Mouse (Mus musculus) hindbrain, embryonic 15.5 days (tissue): ENCODE results near the gene Hspb1. TPM values are rescaled to one million over a fixed set of nuclear protein-coding genes. Genes with fewer than 3 reads are reported as not detected.

ENCODE experiments used
- ATAC-seq: fragments of 200-750 bp; cut with Nextera tagmentation; 2 replicates; pipeline ENCODE4 v1.8.0; 2017; ENCODE audit warnings: low read depth, moderate number of reproducible peaks, moderate TSS enrichment; ENCODE audit not compliant: low FRiP score
- H3K27ac ChIP-seq: fragments of 300-500 bp; sonication (generic); replicated peaks from 2 replicates; pipeline ENCODE4 v1.5.1; 2015; ENCODE audit warnings: mild to moderate bottlenecking, inconsistent platforms
- H3K27me3 ChIP-seq: fragments of 300-500 bp; sonication (generic); 2 replicates; pipeline ENCODE4 v1.6.1; 2015; ENCODE audit warnings: control low read depth, inconsistent platforms
- H3K36me3 ChIP-seq: fragments of 300-500 bp; sonication (generic); 2 replicates; pipeline ENCODE4 v1.6.1; 2015; ENCODE audit warnings: control low read depth, inconsistent platforms
- H3K4me1 ChIP-seq: fragments of 300-500 bp; sonication (generic); replicated peaks from 2 replicates; pipeline ENCODE4 v1.6.1; 2015; ENCODE audit warnings: control low read depth, inconsistent platforms
- H3K4me2 ChIP-seq: fragments of 300-500 bp; sonication (generic); 2 replicates; pipeline ENCODE4 v1.6.1; 2015; ENCODE audit warnings: moderate library complexity, mild to moderate bottlenecking, inconsistent platforms
- H3K4me3 ChIP-seq: fragments of 300-500 bp; sonication (generic); 2 replicates; pipeline ENCODE4 v1.5.1; 2015; ENCODE audit warnings: mild to moderate bottlenecking, inconsistent platforms
- H3K9ac ChIP-seq: fragments of 300-500 bp; sonication (generic); 2 replicates; pipeline ENCODE4 v1.6.1; 2015; ENCODE audit warnings: inconsistent platforms
- H3K9me3 ChIP-seq: fragments of 300-500 bp; sonication (generic); 2 replicates; pipeline ENCODE4 v1.6.1; 2016; ENCODE audit warnings: control low read depth, inconsistent platforms
- WGBS: fragments of 180-500 bp; shearing (Covaris S2); methylation state at CpG from one replicate; pipeline ENCODE4 v1.1.7; 2015; 5-methylcytosine and 5-hydroxymethylcytosine counted together
- polyA plus RNA-seq: library from polyadenylated mRNA; unstranded; fragments of >200 nt; fragmentation: Nextera tagmentation; extraction: Ambion mirVana; gene quantifications from 2 replicates; pipeline ENCODE4 v1.2.1, GENCODE M21; 2015

Hspb1 gene
- polyA plus RNA-seq, 1 experiment from 2014 or later, result 14.8 TPM

DNA sequence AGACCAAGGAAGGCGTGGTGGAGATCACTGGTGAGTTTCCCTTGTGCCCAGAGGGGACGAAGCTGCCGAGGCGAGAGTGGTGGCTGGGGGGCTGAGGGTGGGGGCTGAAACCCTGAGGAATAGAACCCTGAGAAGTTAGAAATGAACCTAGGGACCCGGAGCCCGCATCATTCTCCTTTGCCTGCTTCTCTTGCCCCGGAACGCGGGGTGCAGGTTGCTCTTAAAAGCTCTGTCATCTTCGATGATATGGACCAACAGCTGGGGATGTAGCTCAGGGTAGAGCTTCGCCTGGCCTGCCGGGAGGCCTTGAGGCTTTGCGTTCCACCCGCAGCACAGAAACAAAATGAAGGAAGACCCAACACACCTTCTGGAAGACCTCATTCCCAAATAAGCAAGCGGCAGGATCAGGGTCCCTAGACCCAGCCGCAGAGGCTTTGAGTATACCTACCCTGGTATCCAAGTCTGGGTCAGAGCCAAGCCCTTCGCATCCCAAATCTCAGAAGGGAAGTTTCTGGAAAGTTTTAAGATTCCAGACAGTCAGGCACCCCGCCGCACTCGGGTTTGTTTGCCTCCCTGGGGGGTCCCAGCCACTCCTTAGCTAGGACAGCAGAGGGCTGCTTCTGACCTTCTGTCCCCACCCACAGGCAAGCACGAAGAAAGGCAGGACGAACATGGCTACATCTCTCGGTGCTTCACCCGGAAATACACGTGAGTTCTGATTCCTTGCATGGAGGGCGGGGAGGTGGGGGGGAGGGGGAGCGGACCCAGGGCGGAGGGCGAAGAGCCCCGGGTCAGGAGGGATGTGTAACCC, 891 bp downstream of the Hspb1 start:
- Histone ChIP-seq H3K9ac (no peak overlapping the region), H3K27ac (no peak overlapping the region), H3K4me3 (peak overlapping the region; percentile 13), H3K27me3 (peaks cover 29% of the 10 kb centered on the region), H3K9me3 (no peaks in the 10 kb centered on the region), H3K4me2 (peak overlapping the region; percentile 39), H3K36me3 (no peaks in the 10 kb centered on the region), H3K4me1 (peaks cover 15% of the 10 kb centered on the region)
- 4% methylated on average over 30 of the region's 30 CpGs for WGBS
- no peak for ATAC-seq

- no peak for ATAC-seq
- no peaks in the 10 kb centered on the region for H3K9me3 ChIP-seq
- peaks cover 15% of the 10 kb centered on the region for H3K4me1 ChIP-seq
- H3K36me3 ChIP-seq, result no peaks in the 10 kb centered on the region
- no peak overlapping the region for H3K9ac ChIP-seq
- no peak overlapping the region for H3K4me3 ChIP-seq
- no peak overlapping the region for H3K4me2 ChIP-seq
- H3K27me3 ChIP-seq, result peaks cover 29% of the 10 kb centered on the region
- H3K27ac ChIP-seq, result no peak overlapping the region
- 63% methylated on average over 4 of the region's 4 CpGs for WGBS
These were observed 2.6 kb downstream of the Hspb1 start for GRCm38 (mm10) chr5:135890323-135890722.

- no peaks in the 10 kb centered on the region for H3K36me3 ChIP-seq
- H3K9ac ChIP-seq, result no peak overlapping the region
- H3K4me2 ChIP-seq, result no peak overlapping the region
- H3K4me1 ChIP-seq, result peaks cover 15% of the 10 kb centered on the region
- H3K27ac ChIP-seq, result no peak overlapping the region
- ATAC-seq, result no peak
- H3K9me3 ChIP-seq, result no peaks in the 10 kb centered on the region
- peaks cover 29% of the 10 kb centered on the region for H3K27me3 ChIP-seq
- WGBS, result 60% methylated on average over 3 of the region's 3 CpGs
- no peak overlapping the region for H3K4me3 ChIP-seq
These were observed 3.2 kb downstream of the Hspb1 start for GRCm38 (mm10) chr5:135890920-135891319.

- Histone ChIP-seq H3K4me1 (peaks cover 11% of the 10 kb centered on the region), H3K27ac (no peak overlapping the region), H3K9me3 (no peaks in the 10 kb centered on the region), H3K27me3 (peaks cover 25% of the 10 kb centered on the region), H3K4me3 (no peak overlapping the region), H3K36me3 (no peaks in the 10 kb centered on the region), H3K4me2 (no peak overlapping the region), H3K9ac (no peak overlapping the region)
- 62% methylated on average over 9 of the region's 9 CpGs for WGBS
- ATAC-seq, result no peak
These were observed 5.1 kb downstream of the Hspb1 start for GRCm38 (mm10) chr5:135892589-135893351.

- 87% methylated on average over 6 of the region's 6 CpGs for WGBS
These were observed 7.2 kb downstream of the Hspb1 start for GRCm38 (mm10) chr5:135894958-135895357.

GRCm38 (mm10) chr5:135898028-135898427, 10.3 kb downstream of the Hspb1 start:
- Histone ChIP-seq H3K9me3 (no peaks in the 10 kb centered on the region), H3K9ac (no peak overlapping the region), H3K4me2 (no peak overlapping the region), H3K36me3 (no peaks in the 10 kb centered on the region), H3K4me1 (peaks cover 5% of the 10 kb centered on the region), H3K27me3 (no peaks in the 10 kb centered on the region), H3K4me3 (no peak overlapping the region), H3K27ac (no peak overlapping the region)
- ATAC-seq, result no peak
- WGBS, result 20% methylated on average over 3 of the region's 3 CpGs

More at GRCm38 (mm10) chr5:135894958-135895357, 7.2 kb downstream of the Hspb1 start:
- Histone ChIP-seq H3K36me3 (no peaks in the 10 kb centered on the region), H3K27me3 (peaks cover 12% of the 10 kb centered on the region; the same call in 1 of the 2 replicates), H3K4me3 (no peak overlapping the region), H3K9me3 (no peaks in the 10 kb centered on the region), H3K4me2 (no peak overlapping the region), H3K9ac (no peak overlapping the region), H3K4me1 (no peaks in the 10 kb centered on the region), H3K27ac (no peak overlapping the region)
- no peak for ATAC-seq

DNA sequence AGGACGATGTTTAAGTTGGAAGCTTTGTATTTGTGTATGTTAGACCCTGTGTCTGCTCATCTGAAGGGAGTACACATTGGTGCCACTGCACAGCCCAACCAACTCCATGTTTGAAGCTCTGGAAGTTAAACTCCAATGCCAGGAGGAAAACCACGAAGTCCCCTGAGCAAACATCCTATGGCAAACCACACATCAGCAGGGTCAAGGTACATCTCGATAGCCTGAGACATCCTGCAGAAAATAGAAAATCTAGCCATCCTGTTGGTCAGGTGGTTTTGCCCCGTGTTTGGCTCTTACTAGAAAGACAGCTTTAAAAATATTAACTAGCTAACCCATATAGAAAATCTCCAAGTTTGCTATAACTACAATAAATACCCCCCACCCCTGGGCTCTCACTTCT, 11.3 kb downstream of the Hspb1 start:
- Histone ChIP-seq H3K4me2 (no peak overlapping the region), H3K27me3 (no peaks in the 10 kb centered on the region), H3K4me1 (peaks cover 9% of the 10 kb centered on the region), H3K27ac (no peak overlapping the region), H3K9ac (no peak overlapping the region), H3K9me3 (no peaks in the 10 kb centered on the region), H3K36me3 (no peaks in the 10 kb centered on the region), H3K4me3 (no peak overlapping the region)
- 77% methylated on average over 4 of the region's 4 CpGs for WGBS
- ATAC-seq, result no peak

DNA sequence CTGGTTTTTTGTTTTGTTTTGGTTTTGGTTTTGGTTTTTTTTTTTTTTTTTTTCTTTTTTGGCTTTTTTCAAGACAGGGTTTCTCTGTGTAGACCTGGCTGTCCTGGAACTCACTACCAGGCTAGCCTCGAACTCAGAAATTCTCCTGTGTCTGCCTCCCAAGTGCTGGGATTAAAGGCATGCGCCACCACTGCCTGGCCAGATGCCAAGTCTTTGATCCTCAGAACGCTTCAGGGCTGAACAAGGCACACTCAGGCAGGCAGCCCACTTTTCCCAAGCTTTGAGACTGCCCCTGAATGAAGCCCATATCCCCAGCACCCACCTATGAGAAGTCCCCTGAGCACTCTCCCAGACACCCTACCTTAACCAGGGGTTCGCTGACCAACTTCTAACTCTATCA, 12.1 kb downstream of the Hspb1 start:
- no peaks in the 10 kb centered on the region for H3K27me3 ChIP-seq
- WGBS, result 60% methylated on average over 4 of the region's 4 CpGs

DNA sequence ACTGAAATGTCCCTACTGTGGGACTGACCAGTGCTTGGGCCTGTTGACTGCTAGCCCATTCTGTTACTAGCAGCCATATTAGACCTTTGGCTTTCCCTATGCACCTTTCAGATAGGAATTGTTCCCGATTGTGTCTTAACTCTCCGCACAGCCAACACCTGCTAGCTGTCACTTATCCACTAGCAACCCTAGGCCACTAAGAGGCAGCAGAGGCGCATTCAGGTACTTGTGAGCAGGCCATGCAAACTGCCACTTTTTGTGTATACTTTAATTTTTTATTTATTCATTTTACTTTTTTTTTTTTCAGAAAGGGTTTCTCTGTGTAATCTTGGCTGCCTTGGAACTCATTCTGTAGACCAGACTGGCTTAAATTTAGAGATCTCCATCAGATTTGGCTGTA, 13.0 kb downstream of the Hspb1 start:
- H3K27ac ChIP-seq, result no peak overlapping the region
- WGBS, result 80% methylated on average over 3 of the region's 3 CpGs
- peaks cover 12% of the 10 kb centered on the region for H3K4me1 ChIP-seq
- H3K36me3 ChIP-seq, result no peaks in the 10 kb centered on the region
- no peak overlapping the region for H3K4me3 ChIP-seq
- H3K9ac ChIP-seq, result no peak overlapping the region
- no peaks in the 10 kb centered on the region for H3K9me3 ChIP-seq
- no peak overlapping the region for H3K4me2 ChIP-seq
- no peak for ATAC-seq
- no peaks in the 10 kb centered on the region for H3K27me3 ChIP-seq

More for the DNA sequence above, 12.1 kb downstream of the Hspb1 start:
- Histone ChIP-seq H3K4me1 (peaks cover 12% of the 10 kb centered on the region), H3K9me3 (no peaks in the 10 kb centered on the region), H3K9ac (no peak overlapping the region), H3K36me3 (no peaks in the 10 kb centered on the region), H3K4me2 (no peak overlapping the region), H3K27ac (no peak overlapping the region), H3K4me3 (no peak overlapping the region)
- no peak for ATAC-seq

GRCm38 (mm10) chr5:135901354-135902095, 13.8 kb downstream of the Hspb1 start:
- 63% methylated on average over 6 of the region's 6 CpGs for WGBS
- no peak overlapping the region for H3K4me3 ChIP-seq
- H3K4me1 ChIP-seq, result peaks cover 12% of the 10 kb centered on the region
- no peak for ATAC-seq
- H3K36me3 ChIP-seq, result no peaks in the 10 kb centered on the region
- H3K4me2 ChIP-seq, result no peak overlapping the region
- H3K27ac ChIP-seq, result no peak overlapping the region
- H3K9me3 ChIP-seq, result no peaks in the 10 kb centered on the region
- no peaks in the 10 kb centered on the region for H3K27me3 ChIP-seq
- no peak overlapping the region for H3K9ac ChIP-seq

- H3K9ac ChIP-seq, result peak overlapping the region; percentile 34
- H3K9me3 ChIP-seq, result no peaks in the 10 kb centered on the region
- H3K36me3 ChIP-seq, result no peaks in the 10 kb centered on the region
- peak overlapping the region; percentile 65 for H3K4me2 ChIP-seq
- no peaks in the 10 kb centered on the region for H3K27me3 ChIP-seq
- H3K4me3 ChIP-seq, result peak overlapping the region; percentile 35
- H3K27ac ChIP-seq, result peak overlapping the region; percentile 91
- peaks cover 17% of the 10 kb centered on the region for H3K4me1 ChIP-seq
- WGBS, result 21% methylated on average over 7 of the region's 7 CpGs
- peak; percentile 17; the same call in 1 of the 2 replicates for ATAC-seq
These were observed 15.3 kb downstream of the Hspb1 start for GRCm38 (mm10) chr5:135903058-135903457.
